ENCODE assay signal across 30 mouse cellular contexts in the genomic region with DNA sequence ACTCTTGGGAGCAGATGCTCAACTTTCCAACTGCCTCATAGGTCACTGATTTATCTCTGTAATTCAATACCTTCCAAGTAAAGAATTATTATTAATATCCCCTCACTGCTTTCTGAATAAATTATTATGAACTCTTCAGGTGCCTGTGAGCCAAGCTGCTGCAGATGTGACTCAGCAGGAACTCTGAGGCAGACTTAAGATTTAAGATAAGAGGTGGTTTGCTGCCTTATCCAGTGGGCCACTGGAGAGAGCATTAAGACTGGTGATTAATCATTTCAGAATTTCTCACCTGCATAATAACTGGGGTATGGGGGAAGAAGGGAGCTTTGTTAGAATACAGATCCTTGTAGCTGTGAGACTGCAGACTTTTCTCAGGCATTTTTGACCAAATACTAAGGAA.
"Had no signal": no experiment of that assay in that cellular context is flagged by ENCODE, and none has a peak within 500 bp of the region (broad histone marks: within the 10 kb centered on the region; RNA-seq: fewer than 3 reads in every experiment).

No protein-coding gene starts in this region.

- H3K4me1 ChIP-seq: heart, embryonic 13.5 days; heart, embryonic 15.5 days; hindbrain, embryonic 10.5 days; hindbrain, embryonic 12.5 days; intestine, embryonic 15.5 days; kidney, embryonic 15.5 days; limb, embryonic 10.5 days; limb, embryonic 12.5 days; liver, embryonic 13.5 days; liver, embryonic 15.5 days had no signal

- H3K36me3 ChIP-seq: heart, embryonic 10.5 days; heart, embryonic 13.5 days; heart, embryonic 15.5 days; hindbrain, embryonic 10.5 days; hindbrain, embryonic 12.5 days; intestine, embryonic 15.5 days; kidney, embryonic 15.5 days; limb, embryonic 10.5 days; limb, embryonic 12.5 days; liver, embryonic 13.5 days; liver, embryonic 15.5 days had no signal

- H3K27ac ChIP-seq: gastrocnemius, adult 2 months; heart, embryonic 10.5 days; heart, embryonic 13.5 days; heart, embryonic 15.5 days; hindbrain, embryonic 10.5 days; hindbrain, embryonic 12.5 days; hindbrain, embryonic 14.5 days; intestine, embryonic 15.5 days; kidney, embryonic 15.5 days; layer of hippocampus, adult 2 months; left cerebral cortex, adult 2 months; limb, embryonic 10.5 days; limb, embryonic 12.5 days; liver, embryonic 13.5 days; liver, embryonic 15.5 days had no signal

- H3K9ac ChIP-seq: heart, embryonic 13.5 days; heart, embryonic 15.5 days; hindbrain, embryonic 12.5 days; hindbrain, embryonic 14.5 days; intestine, embryonic 15.5 days; kidney, embryonic 15.5 days; limb, embryonic 12.5 days; liver, embryonic 13.5 days; liver, embryonic 15.5 days; liver, postnatal 0 days had no signal

- H3K9me3 ChIP-seq: heart, embryonic 10.5 days; heart, embryonic 13.5 days; heart, embryonic 15.5 days; hindbrain, embryonic 10.5 days; hindbrain, embryonic 12.5 days; intestine, embryonic 15.5 days; kidney, embryonic 15.5 days; limb, embryonic 10.5 days; limb, embryonic 12.5 days; liver, embryonic 13.5 days; liver, embryonic 15.5 days had no signal

- DNase-seq: gastrocnemius, adult 2 months; gastrocnemius, postnatal 10 days; gastrocnemius, postnatal 25 days; heart, adult 18-20 months; heart, postnatal 14 days; heart, postnatal 36 days; kidney, adult 18-20 months; kidney, adult 8-10 months; kidney, postnatal 14 days; kidney, postnatal 4 days; liver; liver, embryonic 13.5 days; liver, postnatal 0 days had no signal

- H3K4me3 ChIP-seq: gastrocnemius, adult 2 months; heart, embryonic 10.5 days; heart, embryonic 13.5 days; heart, embryonic 15.5 days; hindbrain, embryonic 10.5 days; hindbrain, embryonic 12.5 days; intestine, embryonic 15.5 days; kidney, embryonic 15.5 days; layer of hippocampus, adult 2 months; left cerebral cortex, adult 2 months; limb, embryonic 10.5 days; limb, embryonic 12.5 days; liver, embryonic 13.5 days; liver, embryonic 15.5 days had no signal

- ATAC-seq: hindbrain, embryonic 16.5 days; inflammation-experienced regulatory T-cells, adult 6 months; intestine, embryonic 15.5 days; intestine, postnatal 0 days; liver, postnatal 0 days had no signal

- H3K27me3 ChIP-seq: heart, embryonic 13.5 days; heart, embryonic 15.5 days; hindbrain, embryonic 12.5 days; intestine, embryonic 15.5 days; liver, embryonic 13.5 days; liver, embryonic 15.5 days had no signal

- H3K4me2 ChIP-seq: heart, embryonic 13.5 days; heart, embryonic 15.5 days; hindbrain, embryonic 12.5 days; hindbrain, embryonic 14.5 days; intestine, embryonic 15.5 days; kidney, embryonic 15.5 days; limb, embryonic 12.5 days; liver, embryonic 11.5 days; liver, embryonic 13.5 days; liver, embryonic 15.5 days had no signal
